Mouse (Mus musculus): Measurements from ENCODE around the gene Rnf150.

GRCm38 (mm10) chr8:83089336-83089986 is 226.3 kb downstream of the Rnf150 start:
- TF ChIP-seq CTCF (IDR thresholded peaks at IDR 0.05; ENCODE audit: control insufficient read depth, insufficient read depth, insufficient read length) (peak; percentile 21), USF1 (IDR thresholded peaks at IDR 0.05; ENCODE audit: low read depth) (no peak), MAX (IDR thresholded peaks at IDR 0.05) (no peak), FOSL1 (IDR thresholded peaks at IDR 0.05; ENCODE audit: insufficient read depth, low read length, poor library complexity, severe bottlenecking) (no peak), MYOD1 (IDR thresholded peaks at IDR 0.05; ENCODE audit: control insufficient read depth, insufficient read length, low read depth) (no peak), MYOG (IDR thresholded peaks at IDR 0.05; ENCODE audit: control insufficient read depth, extremely low read depth, insufficient read length) (no peak), CEBPB (IDR thresholded peaks at IDR 0.05; ENCODE audit: low read depth) (no peak)

Measured in C2C12 (cell line).